Mouse (Mus musculus): ENCODE results near the gene BC005537.

DNA sequence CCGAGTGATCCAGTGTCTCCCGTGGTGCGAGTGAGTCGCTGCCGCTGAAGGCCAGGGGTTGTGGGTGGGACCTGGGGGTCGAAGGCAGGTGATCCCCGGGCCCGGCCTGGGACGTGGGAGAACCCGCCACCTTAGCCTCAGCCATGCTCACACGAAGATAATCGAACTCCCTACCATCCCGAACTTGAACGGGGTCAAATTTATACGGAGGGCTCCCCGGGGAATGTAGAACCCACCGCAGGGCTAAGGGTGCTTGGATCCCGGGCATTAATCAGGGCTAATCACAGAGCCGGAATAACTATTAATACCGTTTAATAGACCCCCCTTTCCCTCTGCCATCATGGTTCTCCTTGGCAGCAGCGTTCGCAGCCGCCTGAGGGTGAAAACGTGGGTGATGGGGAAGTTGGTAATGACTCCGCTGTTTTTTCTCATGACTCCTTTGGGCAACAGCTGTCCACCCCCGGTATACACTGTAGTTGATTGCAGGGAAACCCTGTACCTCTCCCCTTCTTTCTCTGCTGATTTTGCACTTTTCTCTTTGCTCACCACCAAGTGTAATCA is 754 bp downstream of the BC005537 start:
- no peak for TF ChIP-seq CTCF (IDR thresholded peaks at IDR 0.05; ENCODE audit: low read depth)
- no peak for TF ChIP-seq EP300 (IDR thresholded peaks at IDR 0.05; ENCODE audit: low read depth)

All from heart, postnatal 0 days (tissue).